Mouse (Mus musculus) lung, postnatal 0 days (tissue): ENCODE data around the gene Shisa7.

ENCODE experiments used
- CTCF ChIP-seq: IDR thresholded peaks from 2 replicates; pipeline ENCODE4 v1.5.1; 2016; ENCODE audit warnings: antibody characterized with exemption, mild to moderate bottlenecking
- EP300 ChIP-seq: IDR thresholded peaks from 2 replicates; pipeline ENCODE4 v1.6.1; 2016; ENCODE audit warnings: antibody characterized with exemption, mild to moderate bottlenecking, control low read depth

- TF ChIP-seq CTCF (no peak), EP300 (no peak)
Observed at GRCm38 (mm10) chr7:4844917-4845309, 417 bp upstream of the Shisa7 start.
